Mouse (Mus musculus) left cerebral cortex, postnatal 36 days (tissue): ENCODE measurements around the gene Rnf150. TPM values are rescaled to one million over a fixed set of nuclear protein-coding genes. Genes with fewer than 3 reads are reported as not detected.

Experiments
- DNase-seq, 2 experiments: peaks; one replicate each; pipeline ENCODE4 v3.0.0; 2021 to 2022; ENCODE audit warnings: low spot score in 2 of 2, mixed read lengths in 1 of 2
- intact Hi-C: fragments of 180-260 bp; cut with DNase I; formaldehyde crosslinking; loops from one replicate; pipeline ENCODE4 v1.15.1; 2025
- total RNA-seq, 2 experiments: library from RNA; stranded (reverse); gene quantifications; 2 replicates each; pipeline ENCODE4 v1.2.3; 2021

Gene Rnf150
- total RNA-seq, 2 experiments from 2014 or later, result 41.4 to 53.2 TPM

- intact Hi-C loops, result no loop called here
- no peak for DNase-seq
These were observed 62.1 kb downstream of the Rnf150 start for GRCm38 (mm10) chr8:82925286-82925685.

- no peak for DNase-seq
- intact Hi-C loops, result no loop called here
These were observed 63.4 kb downstream of the Rnf150 start for GRCm38 (mm10) chr8:82926518-82926917.

- DNase-seq, result no peak
- intact Hi-C loops, result no loop called here
These were observed 68.4 kb downstream of the Rnf150 start for GRCm38 (mm10) chr8:82931554-82931953.

- DNase-seq, result no peak
- intact Hi-C loops, result no loop called here
These were observed 73.0 kb downstream of the Rnf150 start for GRCm38 (mm10) chr8:82936162-82936561.

- intact Hi-C loops, result no loop called here
- no peak for DNase-seq
These were observed 73.7 kb downstream of the Rnf150 start for GRCm38 (mm10) chr8:82936866-82937265.

- intact Hi-C loops, result no loop called here
- DNase-seq, result peak in 1 of 2 experiments; percentile 24
These were observed 76.8 kb downstream of the Rnf150 start for GRCm38 (mm10) chr8:82939912-82940311.

GRCm38 (mm10) chr8:82943223-82944006 lies 80.3 kb downstream of the Rnf150 start:
- DNase-seq, result no peak
- intact Hi-C loops, result no loop called here

- intact Hi-C loops, result no loop called here
- DNase-seq, result no peak
These were observed 82.7 kb downstream of the Rnf150 start for GRCm38 (mm10) chr8:82945867-82946266.

GRCm38 (mm10) chr8:82946658-82947057 lies 83.5 kb downstream of the Rnf150 start:
- intact Hi-C loops, result no loop called here
- DNase-seq, result no peak

- intact Hi-C loops, result no loop called here
- DNase-seq, result no peak
These were observed 92.1 kb downstream of the Rnf150 start for GRCm38 (mm10) chr8:82955162-82955754.

- intact Hi-C loops, result no loop called here
- no peak for DNase-seq
These were observed 96.3 kb downstream of the Rnf150 start for GRCm38 (mm10) chr8:82959491-82959890.

GRCm38 (mm10) chr8:82959980-82960610 lies 96.9 kb downstream of the Rnf150 start:
- intact Hi-C loops, result loop anchor here (10.0 kb wide), 2 partner anchors 95 to 125 kb away; partner anchors contain the start of gene Rnf150
- no peak for DNase-seq

- intact Hi-C loops, result loop anchor here (10.0 kb wide), 2 partner anchors 100 to 120 kb away; partner anchors contain the start of gene Rnf150
- DNase-seq, result no peak
These were observed 101.4 kb downstream of the Rnf150 start for GRCm38 (mm10) chr8:82964537-82964936.

GRCm38 (mm10) chr8:82967879-82968678 lies 104.9 kb downstream of the Rnf150 start:
- DNase-seq, result peak; percentile 34 to 47
- intact Hi-C loops, result loop anchor here (10.0 kb wide), 2 partner anchors 103 to 117 kb away; partner anchors contain the start of gene Rnf150

GRCm38 (mm10) chr8:82969967-82970366 lies 106.8 kb downstream of the Rnf150 start:
- no peak for DNase-seq
- intact Hi-C loops, result loop anchor here (10.0 kb wide), 2 partner anchors 105 to 115 kb away; partner anchors contain the start of gene Rnf150

GRCm38 (mm10) chr8:82972812-82973211 lies 109.7 kb downstream of the Rnf150 start:
- no peak for DNase-seq
- intact Hi-C loops, result no loop called here

GRCm38 (mm10) chr8:82973331-82973730 lies 110.2 kb downstream of the Rnf150 start:
- intact Hi-C loops, result no loop called here

GRCm38 (mm10) chr8:82981244-82981855 lies 118.2 kb downstream of the Rnf150 start:
- intact Hi-C loops, result no loop called here
- DNase-seq, result no peak

More at GRCm38 (mm10) chr8:82973331-82973730, 110.2 kb downstream of the Rnf150 start:
- peak in 1 of 2 experiments; percentile 29 for DNase-seq

- no peak for DNase-seq
- intact Hi-C loops, result no loop called here
These were observed 119.7 kb downstream of the Rnf150 start for GRCm38 (mm10) chr8:82982873-82983272.
